Mouse (Mus musculus) embryonic facial prominence, embryonic 10.5 days (tissue): Measurements from ENCODE around the gene Nop9. TPM values are rescaled to one million over a fixed set of nuclear protein-coding genes. Genes with fewer than 3 reads are reported as not detected.

Experiments
- DNase-seq: peaks from one replicate; pipeline ENCODE4 v3.0.0-alpha.2; 2017; ENCODE audit warnings: low spot score
- H3K27ac ChIP-seq: fragments of 300-500 bp; sonication (generic); replicated peaks from 2 replicates; pipeline ENCODE4 v1.5.1; 2016; ENCODE audit warnings: mild to moderate bottlenecking
- H3K27me3 ChIP-seq: fragments of 300-500 bp; sonication (generic); replicated peaks from 2 replicates; pipeline ENCODE4 v1.6.1; 2016; ENCODE audit warnings: low read depth, mild to moderate bottlenecking; ENCODE audit not compliant: poor library complexity, severe bottlenecking
- H3K36me3 ChIP-seq: fragments of 300-500 bp; sonication (generic); replicated peaks from 2 replicates; pipeline ENCODE4 v1.6.1; 2016; ENCODE audit warnings: mild to moderate bottlenecking, moderate library complexity
- H3K4me1 ChIP-seq: fragments of 300-500 bp; sonication (generic); 2 replicates; pipeline ENCODE4 v1.6.1; 2016
- H3K4me3 ChIP-seq: fragments of 300-500 bp; sonication (generic); 2 replicates; pipeline ENCODE4 v1.5.1; 2016; ENCODE audit warnings: mild to moderate bottlenecking, moderate library complexity
- H3K9me3 ChIP-seq: fragments of 300-500 bp; sonication (generic); 2 replicates; pipeline ENCODE4 v1.6.1; 2016; ENCODE audit warnings: mild to moderate bottlenecking
- WGBS: fragments of 180-500 bp; shearing (Covaris S2); methylation state at CpG from one replicate; pipeline ENCODE4 v1.1.7; 2016; 5-methylcytosine and 5-hydroxymethylcytosine counted together
- polyA plus RNA-seq: library from polyadenylated mRNA; unstranded; fragments of >200 nt; fragmentation: Nextera tagmentation; extraction: Ambion mirVana; gene quantifications from 2 replicates; pipeline ENCODE4 v1.2.1, GENCODE M21; 2016

The Nop9 gene
- polyA plus RNA-seq, 1 experiment from 2014 or later = 59.1 TPM

DNA sequence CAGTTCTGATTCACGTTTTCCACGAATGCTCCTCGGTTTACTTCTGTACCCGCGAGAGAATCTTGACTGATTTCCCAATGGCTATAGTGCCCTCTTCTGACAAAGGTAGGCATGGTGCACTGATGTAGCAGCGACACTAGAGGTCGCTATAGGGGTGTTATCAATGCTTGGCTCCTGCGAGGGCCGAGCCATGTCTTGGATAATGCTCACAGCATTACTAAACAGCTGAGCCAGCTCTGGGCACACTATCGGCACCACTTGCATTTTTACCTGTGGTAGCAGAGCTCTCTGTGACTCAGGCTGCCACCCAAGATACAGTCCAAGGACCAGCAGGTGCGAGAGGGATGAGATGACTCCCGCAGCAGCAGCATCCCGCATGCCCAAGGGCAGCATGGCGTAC lies 35.8 kb downstream of the Nop9 start:
- Histone ChIP-seq H3K27ac (peak overlapping the region; percentile 45; the same call in 1 of the 2 replicates), H3K9me3 (no peaks in the 10 kb centered on the region), H3K4me1 (peaks cover 52% of the 10 kb centered on the region), H3K36me3 (peaks cover 18% of the 10 kb centered on the region), H3K27me3 (peaks cover 67% of the 10 kb centered on the region), H3K4me3 (peak overlapping the region; percentile 41)
- 13% methylated on average over 14 of the region's 14 CpGs for WGBS
- peak; percentile 77 for DNase-seq

DNA sequence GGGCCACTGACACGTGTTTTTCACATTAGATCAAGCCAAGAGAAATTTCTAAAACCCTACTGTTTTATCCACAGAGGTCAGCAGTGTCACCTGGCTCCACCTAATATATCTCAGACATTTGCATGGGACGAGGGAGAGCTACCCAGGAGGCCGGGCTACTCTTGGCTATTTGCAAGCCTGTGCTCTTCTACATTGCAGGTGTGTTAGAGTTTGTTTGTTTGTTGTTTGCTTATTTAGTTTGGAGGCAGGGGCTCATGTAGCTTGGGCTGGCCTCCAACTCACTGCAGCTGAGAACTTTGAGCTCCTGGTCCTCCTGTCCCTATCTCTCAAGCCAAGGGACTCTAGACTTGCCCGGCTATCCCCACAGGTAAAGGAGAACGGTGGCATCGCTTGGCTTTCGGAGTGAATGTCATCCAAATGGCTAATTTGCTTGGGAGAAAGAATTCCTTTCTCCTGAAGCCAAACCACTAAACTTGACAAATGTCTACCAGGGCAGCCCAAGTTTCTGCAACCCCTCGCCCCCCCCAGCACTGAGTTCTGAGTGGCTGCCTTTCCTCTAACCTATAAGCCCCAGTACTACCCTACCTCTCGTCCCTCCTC lies 37.0 kb downstream of the Nop9 start:
- Histone ChIP-seq H3K27me3 (peaks cover 79% of the 10 kb centered on the region), H3K4me3 (peak overlapping the region; percentile 60)

DNA sequence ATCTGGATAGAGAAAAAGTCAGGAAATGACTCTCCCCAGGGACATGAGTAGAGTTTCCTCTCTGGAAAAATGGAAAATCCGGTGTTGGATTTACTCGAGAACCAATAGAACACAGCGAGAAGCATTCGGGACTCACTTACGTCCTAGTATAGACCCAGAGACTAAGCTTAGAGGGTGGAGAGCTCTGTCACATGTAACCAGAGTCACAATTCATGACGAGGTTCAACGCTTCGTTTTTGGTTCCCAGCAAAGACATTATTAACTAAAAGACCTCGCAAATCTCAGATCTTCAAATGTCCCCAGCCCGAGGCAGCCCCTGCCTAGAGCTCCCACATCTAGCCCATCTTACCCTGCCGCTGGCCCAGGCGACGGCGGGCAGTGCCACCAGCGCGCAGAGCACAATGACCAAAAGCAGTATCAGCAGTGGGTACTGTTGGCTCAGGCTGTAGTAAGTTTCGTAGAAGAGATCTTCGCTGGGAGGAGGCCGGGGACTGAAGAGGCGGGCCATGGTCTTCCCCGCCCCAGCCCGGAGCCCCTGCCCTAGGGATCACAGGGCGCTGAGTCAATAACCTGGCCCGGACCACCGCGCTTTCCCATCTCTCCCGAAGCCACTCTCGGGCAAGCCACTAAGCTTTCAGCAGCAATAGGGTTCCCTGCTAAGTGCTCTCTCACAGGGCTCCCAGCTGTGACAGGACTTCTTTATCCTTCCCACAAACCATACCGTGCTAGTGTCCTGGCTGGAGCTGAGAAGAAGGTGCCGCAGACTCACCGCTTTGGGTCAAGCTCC lies 37.9 kb downstream of the Nop9 start:
- peaks cover 88% of the 10 kb centered on the region for H3K27me3 ChIP-seq
- H3K27ac ChIP-seq = peak overlapping the region; percentile 79
- peaks cover 45% of the 10 kb centered on the region for H3K4me1 ChIP-seq
- H3K36me3 ChIP-seq = peaks cover 14% of the 10 kb centered on the region
- H3K9me3 ChIP-seq = no peaks in the 10 kb centered on the region
- WGBS = under 1% methylated on average over 31 of the region's 31 CpGs
- peak overlapping the region; percentile 60 for H3K4me3 ChIP-seq
- DNase-seq = peak; percentile 63

More for the DNA sequence above, 37.0 kb downstream of the Nop9 start:
- no peak for DNase-seq
- Histone ChIP-seq H3K36me3 (peaks cover 18% of the 10 kb centered on the region), H3K27ac (peak overlapping the region; percentile 76), H3K4me1 (peaks cover 40% of the 10 kb centered on the region), H3K9me3 (no peaks in the 10 kb centered on the region)
- 41% methylated on average over 9 of the region's 9 CpGs for WGBS

DNA sequence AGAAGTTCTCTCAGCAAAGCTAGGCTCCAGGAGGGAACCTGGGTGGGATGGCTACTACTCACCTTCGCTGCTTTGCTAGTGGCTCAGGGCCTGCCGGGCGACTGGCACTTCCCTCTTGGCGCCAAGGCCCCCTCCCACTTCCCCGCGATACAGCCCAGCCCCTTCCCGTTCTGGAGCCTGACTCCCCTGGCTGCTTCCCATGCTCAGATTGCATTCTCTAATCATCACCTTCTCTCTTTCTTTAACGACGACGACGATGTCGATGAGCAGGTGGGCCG lies 38.4 kb downstream of the Nop9 start, which contains the start of gene Adcy4:
TSS of gene Adcy4 (minus strand) at position 138 of the 278 bp plus-strand sequence.
- peaks cover 50% of the 10 kb centered on the region for H3K4me1 ChIP-seq
- peaks cover 93% of the 10 kb centered on the region for H3K27me3 ChIP-seq

DNA sequence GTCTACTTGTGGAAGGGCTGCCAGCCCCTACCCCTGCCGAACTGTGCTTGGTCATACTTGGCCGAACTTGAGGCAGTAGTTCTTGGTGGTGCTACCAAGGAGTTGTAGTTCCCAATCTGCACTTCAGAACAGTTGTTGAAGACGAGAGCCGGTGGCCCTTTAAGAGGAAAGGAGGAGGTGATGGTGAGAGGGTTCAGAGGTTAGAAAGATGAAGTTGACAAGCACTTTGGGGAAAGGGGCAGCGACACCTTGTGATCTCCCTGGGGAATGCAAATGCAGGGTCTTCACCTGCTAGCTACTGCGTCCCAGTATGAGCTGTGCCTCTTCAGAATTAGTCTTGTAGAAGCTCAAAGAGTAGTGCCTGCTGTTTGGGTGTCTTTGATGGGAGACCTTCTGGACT lies 39.7 kb downstream of the Nop9 start:
- peaks cover 51% of the 10 kb centered on the region for H3K4me1 ChIP-seq
- DNase-seq = no peak
- no peak overlapping the region for H3K27ac ChIP-seq
- H3K36me3 ChIP-seq = 0 out of 2 replicates have a peak, but pooled peaks cover 6% of the 10 kb centered on the region
- 25% methylated on average over 6 of the region's 6 CpGs for WGBS
- H3K9me3 ChIP-seq = no peaks in the 10 kb centered on the region
- H3K27me3 ChIP-seq = peaks cover 98% of the 10 kb centered on the region
- H3K4me3 ChIP-seq = no peak overlapping the region

More for the DNA sequence above, 38.4 kb downstream of the Nop9 start, which contains the start of gene Adcy4:
- peak within 1 kb of the TSS; percentile 79 for H3K27ac ChIP-seq
- WGBS = 5% methylated on average over 13 of the region's 13 CpGs
- no peaks in the 10 kb centered on the region for H3K9me3 ChIP-seq
- peak within 1 kb of the TSS; percentile 60 for H3K4me3 ChIP-seq
- no peak for DNase-seq
- H3K36me3 ChIP-seq = peaks cover 14% of the 10 kb centered on the region

DNA sequence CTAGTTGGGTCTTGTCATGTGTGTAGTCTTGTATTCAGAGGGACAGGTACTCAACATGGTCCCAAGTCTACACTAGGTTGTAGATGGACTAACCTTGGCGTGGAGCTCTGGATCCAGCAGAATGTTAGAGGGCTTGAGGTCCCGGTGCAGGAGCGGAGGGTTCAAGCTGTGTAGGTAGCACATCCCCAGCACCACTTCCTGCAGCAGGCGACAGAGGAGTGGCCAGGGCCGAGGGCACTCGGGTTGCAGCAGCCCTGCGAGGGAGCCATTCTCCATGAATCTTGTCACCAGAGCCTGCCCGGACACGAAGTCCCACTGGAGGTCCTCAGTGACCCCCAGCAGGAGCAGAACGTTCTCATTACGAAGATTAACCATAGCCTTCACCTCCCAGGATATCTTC lies 42.2 kb downstream of the Nop9 start:
- peaks cover 81% of the 10 kb centered on the region for H3K27me3 ChIP-seq
- H3K36me3 ChIP-seq = 0 out of 2 replicates have a peak, but pooled peaks cover 6% of the 10 kb centered on the region
- H3K27ac ChIP-seq = no peak overlapping the region
- H3K4me1 ChIP-seq = peaks cover 30% of the 10 kb centered on the region
- H3K4me3 ChIP-seq = peak overlapping the region; percentile 56
- no peaks in the 10 kb centered on the region for H3K9me3 ChIP-seq
- WGBS = 36% methylated on average over 11 of the region's 11 CpGs
- no peak for DNase-seq

DNA sequence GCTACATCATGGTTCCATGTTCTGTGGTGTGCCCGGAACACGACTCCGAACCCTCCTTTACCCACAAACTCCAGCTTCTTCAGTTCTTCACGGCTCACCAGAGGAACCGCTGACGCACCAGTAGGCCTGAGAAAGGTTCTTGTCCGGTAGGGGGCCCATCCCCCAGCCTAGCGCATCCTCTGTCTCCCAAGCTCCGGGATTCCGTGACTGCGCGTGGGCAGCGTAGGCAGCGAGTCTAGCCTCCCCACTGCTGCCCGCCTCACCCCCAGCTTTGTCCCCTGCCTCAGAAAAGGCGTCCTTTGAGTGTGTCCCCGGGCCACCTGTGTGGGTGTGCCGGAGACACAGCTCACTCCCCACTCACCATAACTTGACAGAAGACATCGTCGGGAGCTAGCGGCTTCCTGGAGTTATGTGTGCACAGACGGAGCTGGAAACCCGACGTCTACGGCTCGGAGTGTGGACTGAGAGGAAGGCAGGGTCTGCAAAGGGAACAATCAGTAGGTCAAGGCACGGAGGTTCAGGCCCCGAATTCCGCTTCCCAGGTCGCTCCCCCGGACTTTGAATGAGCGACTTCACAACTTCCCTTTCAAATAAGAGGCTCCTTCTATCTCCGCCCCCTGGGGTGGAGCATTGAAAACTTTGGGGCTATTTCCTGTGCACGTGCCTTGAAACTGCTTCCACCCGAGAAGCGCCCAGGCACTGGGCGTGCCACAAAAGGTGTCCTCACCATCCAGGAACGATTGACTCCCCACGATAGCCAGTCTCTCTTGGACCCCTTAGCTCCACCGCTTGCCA lies 43.0 kb downstream of the Nop9 start, which contains the start of gene Ripk3:
TSS of gene Ripk3 (minus strand) at position 610 of the 795 bp plus-strand sequence.
- no peaks in the 10 kb centered on the region for H3K9me3 ChIP-seq
- H3K4me1 ChIP-seq = peaks cover 23% of the 10 kb centered on the region
- no peak within 1 kb of the TSS; the same call in 1 of the 2 replicates for H3K27ac ChIP-seq
- peaks cover 73% of the 10 kb centered on the region for H3K27me3 ChIP-seq
- WGBS = 6% methylated on average over 40 of the region's 40 CpGs
- H3K4me3 ChIP-seq = peak within 1 kb of the TSS; percentile 56
- DNase-seq = peak; percentile 43
- H3K36me3 ChIP-seq = 0 out of 2 replicates have a peak, but pooled peaks cover 6% of the 10 kb centered on the region

DNA sequence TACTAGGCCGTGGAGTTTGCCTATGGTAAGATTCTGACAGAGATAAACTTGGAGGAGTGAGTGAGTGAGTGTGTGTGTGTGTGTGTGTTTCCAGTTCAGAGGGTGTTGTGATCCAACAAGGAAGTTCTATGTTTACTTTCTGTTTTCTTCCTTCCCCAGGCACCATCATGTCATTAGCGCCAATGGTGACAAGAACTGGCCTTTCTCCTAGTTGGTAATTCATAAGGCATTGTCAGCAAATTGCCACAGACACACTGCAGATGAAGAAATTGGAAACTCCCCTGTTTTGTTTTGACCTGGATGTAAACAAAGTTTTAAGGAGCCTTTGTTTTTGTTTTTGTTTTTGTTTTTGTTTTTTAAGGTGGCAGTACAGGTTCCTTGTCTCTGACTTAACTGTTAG lies 48.0 kb downstream of the Nop9 start:
- peaks cover 23% of the 10 kb centered on the region for H3K27me3 ChIP-seq
- 69% methylated on average over 2 of the region's 2 CpGs for WGBS
- no peak for DNase-seq

DNA sequence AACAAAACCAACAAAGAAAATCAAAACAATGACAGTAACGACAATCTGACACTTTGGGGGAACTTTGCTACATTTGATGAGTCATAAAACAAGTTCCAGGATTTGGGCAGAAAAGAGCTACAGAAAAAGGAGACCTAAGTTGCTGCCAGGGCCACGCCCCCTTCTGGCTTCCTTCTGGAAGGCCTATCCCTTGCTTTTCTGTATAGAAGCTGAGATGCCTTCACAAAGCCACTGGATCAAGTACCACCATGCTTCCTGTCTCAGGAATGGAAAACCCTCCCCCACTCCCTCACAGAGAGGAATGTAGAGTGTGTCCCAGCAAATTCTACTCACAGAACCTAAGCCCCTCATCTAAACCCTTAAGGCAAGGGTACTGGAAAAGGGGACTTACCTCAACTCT lies 48.5 kb downstream of the Nop9 start:
- Histone ChIP-seq H3K4me3 (no peak overlapping the region), H3K36me3 (no peaks in the 10 kb centered on the region), H3K27me3 (peaks cover 19% of the 10 kb centered on the region), H3K27ac (no peak overlapping the region), H3K4me1 (0 out of 2 replicates have a peak, but pooled peaks cover under 1% of the 10 kb centered on the region), H3K9me3 (no peaks in the 10 kb centered on the region)
- no peak for DNase-seq
- 76% methylated on average over 2 of the region's 2 CpGs for WGBS

More for the DNA sequence above, 48.0 kb downstream of the Nop9 start:
- H3K9me3 ChIP-seq = no peaks in the 10 kb centered on the region
- H3K27ac ChIP-seq = no peak overlapping the region
- H3K4me3 ChIP-seq = no peak overlapping the region
- H3K4me1 ChIP-seq = peaks cover 5% of the 10 kb centered on the region
- H3K36me3 ChIP-seq = no peaks in the 10 kb centered on the region

DNA sequence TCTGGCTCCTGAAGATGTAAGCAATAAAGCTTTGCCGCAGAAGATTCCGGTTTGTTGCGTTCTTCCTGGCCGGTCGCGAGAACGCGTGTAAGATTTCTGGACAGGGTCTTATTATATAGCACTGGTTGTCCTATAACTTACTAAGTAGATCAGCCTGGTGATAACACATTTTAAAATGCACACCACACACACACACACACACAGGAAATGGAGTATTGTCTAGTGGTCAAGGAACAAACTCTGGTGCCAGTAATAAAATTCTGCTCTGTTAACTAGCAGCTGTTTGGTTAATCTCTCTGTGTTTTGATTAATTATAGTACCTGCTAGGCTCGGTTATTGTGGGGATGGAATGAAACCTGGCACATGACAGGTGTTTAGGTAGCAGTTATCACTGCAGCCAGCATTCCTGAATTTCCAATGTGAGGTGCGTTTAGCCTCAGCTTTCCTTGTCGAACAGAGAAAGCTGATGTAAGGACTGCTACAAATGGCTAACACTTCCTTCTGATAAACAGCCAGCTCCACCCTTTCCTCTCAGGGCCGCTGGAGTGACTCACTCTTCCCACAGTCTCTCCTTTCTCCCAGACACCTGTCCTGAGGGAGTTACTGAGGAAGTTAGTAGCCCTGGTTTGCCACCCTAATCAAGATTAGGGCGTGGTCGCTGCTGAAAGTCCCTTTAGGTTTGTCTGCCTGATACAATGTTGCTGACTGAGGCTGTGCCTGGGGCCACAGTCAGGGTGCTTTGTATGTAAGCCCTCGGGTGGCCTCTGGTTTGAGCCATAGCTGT lies 50.1 kb downstream of the Nop9 start:
- no peaks in the 10 kb centered on the region for H3K4me1 ChIP-seq
- H3K9me3 ChIP-seq = no peaks in the 10 kb centered on the region
- 87% methylated on average over 15 of the region's 15 CpGs for WGBS
- no peak overlapping the region for H3K27ac ChIP-seq
- no peak overlapping the region for H3K4me3 ChIP-seq
- no peaks in the 10 kb centered on the region for H3K36me3 ChIP-seq
- 0 out of 2 replicates have a peak, but pooled peaks cover 3% of the 10 kb centered on the region for H3K27me3 ChIP-seq
- DNase-seq = no peak
